14 mouse cellular contexts compared by ENCODE assay signal in genomic region chr7:90341212-90341957, GRCm38 (mm10). TPM values are rescaled to one million over a fixed set of nuclear protein-coding genes. Genes with fewer than 3 reads are reported as not detected.
A peak's percentile ranks its signal among the peaks of the same experiment; 100 is the strongest.
DNase-seq lines count a peak whose midpoint lies in the region; ATAC-seq and TF ChIP-seq lines count a peak whose summit lies in the region.
"Had no signal": no experiment of that assay in that cellular context is flagged by ENCODE, and none has a peak within 500 bp of the region (broad histone marks: within the 10 kb centered on the region; RNA-seq: fewer than 3 reads in every experiment).

No protein-coding gene starts in this region.

- no peak overlapping the region for H3K27ac ChIP-seq in forebrain, postnatal 0 days (ENCODE audit: low read depth, low read length)
- no peak overlapping the region for H3K27ac ChIP-seq in forebrain, embryonic 15.5 days (replicated peaks)
- H3K27ac ChIP-seq in neural tube, embryonic 14.5 days (ENCODE audit: low read depth, low read length): no peak overlapping the region
- H3K27ac ChIP-seq in limb, embryonic 13.5 days: no peak overlapping the region
- H3K27ac ChIP-seq in intestine, embryonic 15.5 days: no peak overlapping the region
- H3K27ac ChIP-seq in hindbrain, embryonic 13.5 days: no peak overlapping the region
- H3K27ac ChIP-seq: liver, embryonic 15.5 days had no signal

- no peak overlapping the region for H3K9ac ChIP-seq in forebrain, postnatal 0 days
- H3K9ac ChIP-seq in forebrain, embryonic 15.5 days (replicated peaks): no peak overlapping the region
- no peak overlapping the region for H3K9ac ChIP-seq in neural tube, embryonic 14.5 days (replicated peaks; ENCODE audit: low read depth, low read length)
- H3K9ac ChIP-seq in limb, embryonic 13.5 days: no peak overlapping the region
- H3K9ac ChIP-seq in intestine, embryonic 15.5 days: no peak overlapping the region
- H3K9ac ChIP-seq in hindbrain, embryonic 13.5 days: no peak overlapping the region
- H3K9ac ChIP-seq: liver, embryonic 15.5 days had no signal

- 54% methylated on average over 12 of the region's 12 CpGs for WGBS in forebrain, postnatal 0 days
- 49% methylated on average over 12 of the region's 12 CpGs for WGBS in forebrain, embryonic 15.5 days
- WGBS in neural tube, embryonic 14.5 days: 62% methylated on average over 12 of the region's 12 CpGs
- WGBS in limb, embryonic 13.5 days: 47% methylated on average over 12 of the region's 12 CpGs
- 65% methylated on average over 12 of the region's 12 CpGs for WGBS in intestine, embryonic 15.5 days
- 55% methylated on average over 12 of the region's 12 CpGs for WGBS in hindbrain, embryonic 13.5 days

- H3K27me3 ChIP-seq in forebrain, postnatal 0 days (ENCODE audit: insufficient read depth, low read length): no peaks in the 10 kb centered on the region
- H3K27me3 ChIP-seq in forebrain, embryonic 15.5 days: no peaks in the 10 kb centered on the region
- H3K27me3 ChIP-seq in neural tube, embryonic 14.5 days (ENCODE audit: control insufficient read depth, insufficient read depth, low read length): no peaks in the 10 kb centered on the region
- H3K27me3 ChIP-seq in limb, embryonic 13.5 days: no peaks in the 10 kb centered on the region
- H3K27me3 ChIP-seq in intestine, embryonic 15.5 days (replicated peaks): no peaks in the 10 kb centered on the region
- H3K27me3 ChIP-seq in hindbrain, embryonic 13.5 days: no peaks in the 10 kb centered on the region
- H3K27me3 ChIP-seq: liver, embryonic 15.5 days had no signal

- no peak for TF ChIP-seq CTCF in forebrain, postnatal 0 days (IDR thresholded peaks at IDR 0.05; ENCODE audit: low read depth)

- peak; percentile 18; the same call in 1 of the 2 replicates for ATAC-seq in forebrain, postnatal 0 days
- ATAC-seq in forebrain, embryonic 15.5 days (replicated peaks): no peak
- ATAC-seq in neural tube, embryonic 14.5 days (ENCODE audit: low read depth): 0 out of 2 replicates have a peak, but pooled peaks have one; percentile 34
- ATAC-seq in limb, embryonic 13.5 days (ENCODE audit: low FRiP score, low read depth): peak; percentile 71
- no peak for ATAC-seq in intestine, embryonic 15.5 days
- ATAC-seq in hindbrain, embryonic 13.5 days (ENCODE audit: low FRiP score): no peak

- no peaks in the 10 kb centered on the region for H3K36me3 ChIP-seq in forebrain, postnatal 0 days (ENCODE audit: insufficient read depth)
- H3K36me3 ChIP-seq in forebrain, embryonic 15.5 days: no peaks in the 10 kb centered on the region
- no peaks in the 10 kb centered on the region for H3K36me3 ChIP-seq in neural tube, embryonic 14.5 days (ENCODE audit: control insufficient read depth, insufficient read depth, low read length)
- no peaks in the 10 kb centered on the region for H3K36me3 ChIP-seq in limb, embryonic 13.5 days
- H3K36me3 ChIP-seq in intestine, embryonic 15.5 days: no peaks in the 10 kb centered on the region
- no peaks in the 10 kb centered on the region for H3K36me3 ChIP-seq in hindbrain, embryonic 13.5 days
- H3K36me3 ChIP-seq: liver, embryonic 15.5 days had no signal

- H3K4me3 ChIP-seq in forebrain, postnatal 0 days (ENCODE audit: low read depth, low read length): no peak overlapping the region
- H3K4me3 ChIP-seq in forebrain, embryonic 15.5 days: no peak overlapping the region
- no peak overlapping the region for H3K4me3 ChIP-seq in neural tube, embryonic 14.5 days (ENCODE audit: low read depth, low read length)
- no peak overlapping the region for H3K4me3 ChIP-seq in limb, embryonic 13.5 days
- no peak overlapping the region for H3K4me3 ChIP-seq in intestine, embryonic 15.5 days (replicated peaks)
- no peak overlapping the region for H3K4me3 ChIP-seq in hindbrain, embryonic 13.5 days
- H3K4me3 ChIP-seq: liver, embryonic 15.5 days; megakaryocyte, embryonic 14.5 days had no signal

- H3K9me3 ChIP-seq in forebrain, postnatal 0 days (ENCODE audit: low read length): no peaks in the 10 kb centered on the region
- no peaks in the 10 kb centered on the region for H3K9me3 ChIP-seq in forebrain, embryonic 15.5 days
- no peaks in the 10 kb centered on the region for H3K9me3 ChIP-seq in neural tube, embryonic 14.5 days (ENCODE audit: control insufficient read depth, low read length)
- no peaks in the 10 kb centered on the region for H3K9me3 ChIP-seq in limb, embryonic 13.5 days
- no peaks in the 10 kb centered on the region for H3K9me3 ChIP-seq in intestine, embryonic 15.5 days
- H3K9me3 ChIP-seq in hindbrain, embryonic 13.5 days: no peaks in the 10 kb centered on the region
- H3K9me3 ChIP-seq: liver, embryonic 15.5 days; megakaryocyte, embryonic 14.5 days had no signal

- no peak for DNase-seq in forebrain, postnatal 0 days
- no peak for DNase-seq in neural tube, embryonic 10.5 days (ENCODE audit: extremely low spot score, low spot score)
- no peak for DNase-seq in spleen, postnatal 4 days (ENCODE audit: low spot score in 2 of 2)
- DNase-seq: heart, adult 18-20 months; heart, postnatal 36 days; spleen, adult 18-20 months had no signal

- H3K4me2 ChIP-seq in forebrain, postnatal 0 days (ENCODE audit: low read depth): no peak overlapping the region
- H3K4me2 ChIP-seq in forebrain, embryonic 15.5 days (replicated peaks): no peak overlapping the region
- H3K4me2 ChIP-seq in neural tube, embryonic 14.5 days (ENCODE audit: low read depth, low read length): no peak overlapping the region
- H3K4me2 ChIP-seq in limb, embryonic 13.5 days (replicated peaks): no peak overlapping the region
- no peak overlapping the region for H3K4me2 ChIP-seq in intestine, embryonic 15.5 days (replicated peaks)
- H3K4me2 ChIP-seq in hindbrain, embryonic 13.5 days: no peak overlapping the region
- H3K4me2 ChIP-seq: liver, embryonic 15.5 days had no signal

- H3K4me1 ChIP-seq in forebrain, postnatal 0 days (ENCODE audit: insufficient read depth): no peaks in the 10 kb centered on the region
- no peaks in the 10 kb centered on the region for H3K4me1 ChIP-seq in forebrain, embryonic 15.5 days
- H3K4me1 ChIP-seq in neural tube, embryonic 14.5 days (ENCODE audit: control insufficient read depth, insufficient read depth, low read length): no peaks in the 10 kb centered on the region
- H3K4me1 ChIP-seq in limb, embryonic 13.5 days: peaks cover 9% of the 10 kb centered on the region; the same call in 1 of the 2 replicates
- no peaks in the 10 kb centered on the region for H3K4me1 ChIP-seq in intestine, embryonic 15.5 days (replicated peaks)
- H3K4me1 ChIP-seq in hindbrain, embryonic 13.5 days (replicated peaks): no peaks in the 10 kb centered on the region
- H3K4me1 ChIP-seq: liver, embryonic 15.5 days had no signal

RNA-seq across cellular contexts. Expression of gene Sytl2, which starts 39.3 kb away (rescaled TPM):
- 6.4 and 6.5 TPM in 2 replicates for total RNA-seq in forebrain, postnatal 0 days (2014; rRNA removed)
- 4.9 and 5.2 TPM in 2 replicates for polyA plus RNA-seq in forebrain, postnatal 0 days (2015; fragmentation: Nextera tagmentation; extraction: Ambion mirVana)
- polyA plus RNA-seq in forebrain, embryonic 15.5 days (2015; fragmentation: Nextera tagmentation; extraction: Ambion mirVana): 0.97 and 1.2 TPM in 2 replicates
- 10.8 and 12.3 TPM in 2 replicates for polyA plus RNA-seq in neural tube, embryonic 14.5 days (2014; fragmentation: Nextera tagmentation; extraction: Ambion mirVana)
- polyA plus RNA-seq in limb, embryonic 13.5 days (2015; fragmentation: Nextera tagmentation; extraction: Ambion mirVana): 13.8 and 16.0 TPM in 2 replicates
- 9.4 and 9.9 TPM in 2 replicates for polyA plus RNA-seq in intestine, embryonic 15.5 days (2015; fragmentation: Nextera tagmentation; extraction: Ambion mirVana)
- 4.4 and 4.7 TPM in 2 replicates for polyA plus RNA-seq in hindbrain, embryonic 13.5 days (2015; fragmentation: Nextera tagmentation; extraction: Ambion mirVana)
- total RNA-seq: common myeloid progenitor, adult 5-6 weeks had no signal

Comparison
In these comparisons a context has a peak if more than half of its experiments do, and no peak if none do; other contexts are left out.
1. ATAC-seq: peak in forebrain, postnatal 0 days (single experiment), neural tube, embryonic 14.5 days (single experiment) and limb, embryonic 13.5 days (single experiment); none in forebrain, embryonic 15.5 days (single experiment), intestine, embryonic 15.5 days (single experiment) and hindbrain, embryonic 13.5 days (single experiment).